Mouse (Mus musculus) heart, postnatal 0 days (tissue): Measurements from ENCODE around the gene Dmd. TPM values are rescaled to one million over a fixed set of nuclear protein-coding genes. Genes with fewer than 3 reads are reported as not detected.

Experiments
- ATAC-seq: fragments of 200-750 bp; cut with Nextera tagmentation; 2 replicates; pipeline ENCODE4 v1.8.0; 2017; ENCODE audit warnings: low read depth, moderate number of reproducible peaks, moderate library complexity; ENCODE audit not compliant: insufficient read depth
- DNase-seq: peaks from one replicate; pipeline ENCODE4 v3.0.0-alpha.2; 2016; ENCODE audit warnings: low spot score
- H3K27ac ChIP-seq: fragments of 300-500 bp; sonication (generic); 2 replicates; pipeline ENCODE4 v1.5.1; 2014; ENCODE audit warnings: low read depth, mild to moderate bottlenecking
- H3K27me3 ChIP-seq: fragments of 300-500 bp; sonication (generic); 2 replicates; pipeline ENCODE4 v1.6.1; 2014; ENCODE audit warnings: low read length, mixed read lengths; ENCODE audit not compliant: control insufficient read depth, insufficient read depth
- H3K36me3 ChIP-seq: fragments of 300-500 bp; sonication (generic); replicated peaks from 2 replicates; pipeline ENCODE4 v1.6.1; 2014; ENCODE audit warnings: low read length, mixed read lengths; ENCODE audit not compliant: control insufficient read depth, insufficient read depth
- H3K4me1 ChIP-seq: fragments of 300-500 bp; sonication (generic); 2 replicates; pipeline ENCODE4 v1.6.1; 2014; ENCODE audit warnings: antibody characterized with exemption; ENCODE audit not compliant: control insufficient read depth, insufficient read depth
- H3K4me2 ChIP-seq: fragments of 300-500 bp; sonication (generic); 2 replicates; pipeline ENCODE4 v1.6.1; 2014; ENCODE audit warnings: low read depth, mild to moderate bottlenecking, low read length, moderate library complexity
- H3K4me3 ChIP-seq: fragments of 300-500 bp; sonication (generic); 2 replicates; pipeline ENCODE4 v1.5.1; 2014; ENCODE audit warnings: low read depth, low read length
- H3K9ac ChIP-seq: fragments of 300-500 bp; sonication (generic); replicated peaks from 2 replicates; pipeline ENCODE4 v1.6.1; 2014; ENCODE audit warnings: low read depth, low read length, mixed read lengths
- H3K9me3 ChIP-seq: fragments of 300-500 bp; sonication (generic); replicated peaks from 2 replicates; pipeline ENCODE4 v1.6.1; 2016; ENCODE audit warnings: low read length; ENCODE audit not compliant: control insufficient read depth
- CTCF ChIP-seq: IDR thresholded peaks from 2 replicates; pipeline ENCODE4 v1.5.1; 2016; ENCODE audit warnings: antibody characterized with exemption, control low read depth, low read depth
- EP300 ChIP-seq: IDR thresholded peaks from 2 replicates; pipeline ENCODE4 v1.6.1; 2016; ENCODE audit warnings: antibody characterized with exemption, low read depth
- WGBS: fragments of 180-500 bp; shearing (Covaris S2); extraction: QIAGEN DNeasy Blood & Tissue Kit; methylation state at CpG from one replicate; pipeline ENCODE4 v1.1.7; 2014; 5-methylcytosine and 5-hydroxymethylcytosine counted together
- polyA plus RNA-seq: library from polyadenylated mRNA; unstranded; fragments of >200 nt; fragmentation: Nextera tagmentation; extraction: Ambion mirVana; gene quantifications from 2 replicates; pipeline ENCODE4 v1.2.1, GENCODE M21; 2015
- total RNA-seq: library from RNA; depleted of rRNA; stranded (reverse); fragments of >200 nt; gene quantifications from 2 replicates; pipeline ENCODE4 v1.2.3, GENCODE M21; 2014; ENCODE audit warnings: low replicate concordance

Gene Dmd
- total and polyA plus RNA-seq, 2 experiments from 2014 or later, result 25.6 to 85.8 TPM

DNA sequence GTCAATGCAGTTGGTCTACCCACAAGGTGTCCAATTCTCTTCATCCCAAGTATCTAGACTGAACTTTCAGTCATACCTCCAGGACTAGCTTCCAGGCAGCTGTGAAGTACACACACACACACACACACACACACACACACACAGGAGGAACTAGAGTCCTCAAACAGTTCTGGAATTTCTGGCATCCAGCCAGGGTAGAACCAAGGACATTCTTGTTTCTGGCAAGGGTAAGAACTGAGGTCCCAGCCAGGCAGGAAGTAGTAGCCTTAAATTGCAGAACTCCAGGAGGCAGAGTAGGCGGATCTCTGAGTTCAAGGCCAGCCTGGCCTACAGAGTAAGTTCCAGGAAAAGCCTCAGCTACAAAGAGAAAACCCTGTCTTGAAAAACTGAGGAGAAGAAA is 2128.2 kb downstream of the Dmd start:
- TF ChIP-seq CTCF (no peak), EP300 (no peak)
- ATAC-seq, result peak; percentile 47; the same call in 1 of the 2 replicates
- 90% methylated on average over 1 of the region's 1 CpGs for WGBS

DNA sequence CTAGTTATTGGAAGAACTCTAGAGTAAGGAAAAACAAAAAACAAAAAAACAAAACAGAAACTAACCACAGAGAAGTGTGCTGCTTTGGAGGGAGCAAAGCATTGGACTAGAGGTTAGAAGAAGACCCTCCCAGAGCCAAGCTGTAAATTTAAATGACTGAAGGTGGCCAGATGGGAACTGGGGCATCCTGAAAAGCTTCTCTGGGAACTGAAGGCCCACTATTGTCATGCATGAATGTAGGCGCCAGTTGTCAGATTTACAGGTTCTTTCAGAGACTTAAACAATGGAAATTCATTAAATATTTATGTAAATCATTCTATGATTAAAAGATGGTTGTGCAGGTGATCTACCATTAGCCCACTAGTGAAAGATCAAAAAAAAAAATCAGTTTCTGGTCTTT is 2128.9 kb downstream of the Dmd start:
- WGBS, result 83% methylated on average over 1 of the region's 1 CpGs
- H3K4me3 ChIP-seq, result no peak overlapping the region
- no peaks in the 10 kb centered on the region for H3K27me3 ChIP-seq
- ATAC-seq, result no peak
- no peak overlapping the region for H3K27ac ChIP-seq
- H3K4me1 ChIP-seq, result no peaks in the 10 kb centered on the region; the same call in 1 of the 2 replicates
- TF ChIP-seq CTCF (no peak), EP300 (no peak)
- H3K9me3 ChIP-seq, result no peaks in the 10 kb centered on the region
- no peak overlapping the region for H3K4me2 ChIP-seq
- H3K9ac ChIP-seq, result no peak overlapping the region
- no peaks in the 10 kb centered on the region for H3K36me3 ChIP-seq
- no peak for DNase-seq

More for the DNA sequence above, 2128.2 kb downstream of the Dmd start:
- no peaks in the 10 kb centered on the region for H3K9me3 ChIP-seq
- peak; percentile 38 for DNase-seq
- no peak overlapping the region for H3K9ac ChIP-seq
- H3K4me1 ChIP-seq, result no peaks in the 10 kb centered on the region; the same call in 1 of the 2 replicates
- no peak overlapping the region for H3K4me2 ChIP-seq
- no peaks in the 10 kb centered on the region for H3K36me3 ChIP-seq
- no peaks in the 10 kb centered on the region for H3K27me3 ChIP-seq
- H3K27ac ChIP-seq, result no peak overlapping the region
- H3K4me3 ChIP-seq, result no peak overlapping the region

DNA sequence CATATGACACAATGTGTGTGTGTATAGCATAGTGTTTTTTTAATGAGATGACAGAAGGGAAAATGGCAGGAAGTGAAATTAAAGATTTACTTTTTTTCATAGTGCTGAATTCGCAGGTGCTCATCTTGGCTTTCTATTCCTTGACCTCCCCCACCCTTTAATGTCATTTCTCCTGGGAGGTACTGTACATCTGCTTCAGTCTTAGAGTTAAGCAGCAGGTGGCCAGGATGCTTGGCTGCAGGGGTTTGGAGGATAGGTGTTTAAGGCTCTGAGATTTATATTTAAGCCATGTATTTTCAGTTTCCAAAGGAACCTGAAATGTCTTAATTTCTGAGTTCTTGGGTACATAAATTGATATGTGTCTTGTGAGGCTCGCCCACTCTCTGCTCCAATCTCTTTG is 2130.5 kb downstream of the Dmd start:
- H3K4me3 ChIP-seq, result no peak overlapping the region
- no peak overlapping the region for H3K9ac ChIP-seq
- no peaks in the 10 kb centered on the region for H3K36me3 ChIP-seq
- H3K27me3 ChIP-seq, result no peaks in the 10 kb centered on the region
- WGBS, result 73% methylated on average over 2 of the region's 2 CpGs
- TF ChIP-seq EP300 (no peak), CTCF (no peak)
- no peak overlapping the region for H3K27ac ChIP-seq
- DNase-seq (no peak), ATAC-seq (no peak)
- H3K4me2 ChIP-seq, result no peak overlapping the region
- no peaks in the 10 kb centered on the region for H3K9me3 ChIP-seq
- H3K4me1 ChIP-seq, result no peaks in the 10 kb centered on the region; the same call in 1 of the 2 replicates

DNA sequence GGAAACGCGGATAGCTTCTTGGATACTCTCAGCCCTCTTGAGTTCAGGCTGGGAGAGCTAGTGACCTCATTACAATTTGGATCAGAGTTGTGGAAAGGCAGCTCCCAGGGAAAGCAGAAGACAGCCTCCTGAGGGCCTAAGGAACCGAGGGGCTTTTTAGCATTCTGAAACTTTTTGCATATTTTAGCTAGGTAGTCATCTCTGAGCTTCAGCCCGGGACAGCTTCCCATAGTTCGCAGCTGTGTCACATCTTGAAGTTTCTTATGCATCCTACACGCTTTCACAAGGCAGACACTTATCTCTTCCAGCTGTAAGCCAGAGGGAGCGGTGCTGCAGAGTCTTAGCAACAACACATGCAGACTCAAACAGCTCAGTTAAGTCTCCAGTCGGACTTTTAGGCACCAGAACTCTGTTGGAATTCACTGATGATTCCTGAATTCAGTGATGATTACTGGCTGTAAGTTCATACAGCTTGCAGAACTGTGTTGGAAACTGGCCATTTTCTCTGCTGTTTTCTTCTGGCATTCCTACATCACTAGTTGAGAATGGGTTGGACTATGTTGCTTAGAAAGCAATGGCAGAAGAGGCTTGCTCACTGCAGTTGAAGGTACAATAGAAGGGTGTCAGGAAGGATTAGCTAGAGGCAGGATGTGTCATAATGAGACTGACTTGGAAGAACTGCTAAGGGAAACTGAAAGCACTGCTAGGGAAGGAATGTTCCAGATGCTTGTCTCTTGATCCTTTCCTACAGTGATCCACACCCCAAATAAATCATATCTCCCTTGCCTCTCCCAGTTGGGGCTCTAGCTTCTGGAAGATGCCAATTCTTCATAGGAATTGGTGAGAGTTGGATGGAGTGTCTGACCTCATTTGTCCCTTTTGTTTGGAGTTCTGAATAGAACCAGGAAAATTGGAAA is 2135.8 kb downstream of the Dmd start:
- Histone ChIP-seq H3K9ac (no peak overlapping the region), H3K36me3 (no peaks in the 10 kb centered on the region), H3K27me3 (no peaks in the 10 kb centered on the region), H3K9me3 (no peaks in the 10 kb centered on the region), H3K4me1 (no peaks in the 10 kb centered on the region), H3K4me3 (no peak overlapping the region), H3K4me2 (no peak overlapping the region), H3K27ac (peak overlapping the region; percentile 20; the same call in 1 of the 2 replicates)
- ATAC-seq (peak; percentile 64), DNase-seq (peak; percentile 12)
- 41% methylated on average over 8 of the region's 8 CpGs for WGBS
- TF ChIP-seq EP300 (no peak), CTCF (no peak)

DNA sequence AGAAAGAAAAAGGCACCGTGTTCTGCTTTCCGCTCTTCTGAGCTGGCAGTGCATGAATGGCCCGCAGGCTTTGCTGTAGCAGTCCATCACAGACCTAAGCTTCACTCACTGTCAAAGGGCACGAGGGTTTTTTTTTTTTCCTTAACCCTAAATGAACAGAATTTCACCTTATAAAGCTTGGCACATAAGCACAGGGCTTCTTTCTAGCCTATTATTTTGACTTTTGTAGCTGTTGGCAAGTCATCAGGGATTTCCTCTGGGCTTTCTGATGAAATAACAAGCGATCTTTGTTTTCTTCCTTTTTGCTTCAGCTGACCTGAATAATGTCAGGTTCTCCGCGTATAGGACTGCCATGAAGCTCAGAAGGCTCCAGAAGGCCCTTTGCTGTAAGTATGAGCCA is 2140.8 kb downstream of the Dmd start:
- no peak for ATAC-seq
- TF ChIP-seq EP300, result no peak
- TF ChIP-seq CTCF, result no peak

More for the DNA sequence above, 2140.8 kb downstream of the Dmd start:
- DNase-seq, result no peak
- Histone ChIP-seq H3K4me3 (no peak overlapping the region), H3K4me1 (no peaks in the 10 kb centered on the region), H3K27me3 (no peaks in the 10 kb centered on the region), H3K36me3 (no peaks in the 10 kb centered on the region), H3K9me3 (no peaks in the 10 kb centered on the region), H3K9ac (no peak overlapping the region), H3K4me2 (no peak overlapping the region), H3K27ac (no peak overlapping the region)
- WGBS, result 63% methylated on average over 7 of the region's 7 CpGs
